9 mouse cellular contexts compared by ENCODE assay signal in genomic region chr5:147563511-147564139, GRCm38 (mm10).
DNase-seq lines count a peak whose midpoint lies in the region; ATAC-seq and TF ChIP-seq lines count a peak whose summit lies in the region.
"Had no signal": no experiment of that assay in that cellular context is flagged by ENCODE, and none has a peak within 500 bp of the region (broad histone marks: within the 10 kb centered on the region; RNA-seq: fewer than 3 reads in every experiment).

No protein-coding gene starts in this region.

- peak; percentile 55; the same call in 1 of the 2 replicates for ATAC-seq in midbrain, embryonic 11.5 days (ENCODE audit: low FRiP score)
- no peak for ATAC-seq in megakaryocyte, adult 5-6 weeks (ENCODE audit: poor library complexity, severe bottlenecking)

- no peak for TF ChIP-seq POLR2A in CH12.LX (IDR thresholded peaks at IDR 0.05; ENCODE audit: low read depth, low read length)

- H3K4me2 ChIP-seq in CH12.LX (ENCODE audit: insufficient read depth, low read depth, poor library complexity, severe bottlenecking), result peak overlapping the region; percentile 58
- no peak overlapping the region for H3K4me2 ChIP-seq in midbrain, embryonic 11.5 days

- intact Hi-C loops in left cerebral cortex, postnatal 4 days (cut with DNase I), result no loop called here

- H3K27me3 ChIP-seq in CH12.LX (replicated peaks), result no peaks in the 10 kb centered on the region
- no peaks in the 10 kb centered on the region for H3K27me3 ChIP-seq in midbrain, embryonic 11.5 days (ENCODE audit: control insufficient read depth, insufficient read depth, low read length)

- H3K4me1 ChIP-seq in CH12.LX (ENCODE audit: control insufficient read depth in 1 of 2, insufficient read depth in 2 of 2), result peaks cover 0 to 21% of the 10 kb centered on the region in 2 experiments; a peak in 3 of 4 replicates
- peaks cover 4% of the 10 kb centered on the region; the same call in 1 of the 2 replicates for H3K4me1 ChIP-seq in midbrain, embryonic 11.5 days (ENCODE audit: control insufficient read depth, insufficient read depth, low read length)

- H3K9me3 ChIP-seq in CH12.LX (replicated peaks; ENCODE audit: low read length), result no peaks in the 10 kb centered on the region
- no peaks in the 10 kb centered on the region for H3K9me3 ChIP-seq in midbrain, embryonic 11.5 days (ENCODE audit: control insufficient read depth, low read length)

- DNase-seq in A20 (ENCODE audit: low read depth, low spot score), result peak; percentile 68
- DNase-seq in CH12.LX (ENCODE audit: extremely low read depth), result peak; percentile 37
- peak; percentile 67 for DNase-seq in induced T-regulatory cell, adult 2 months (ENCODE audit: low read depth)
- DNase-seq in midbrain, embryonic 11.5 days (ENCODE audit: low spot score, missing footprints), result peak; percentile 75
- DNase-seq in left cerebral cortex, postnatal 4 days, result no peak
- no peak for DNase-seq in T-cell, adult 2 months (ENCODE audit: low spot score)
- no peak for DNase-seq in cerebellum, adult 8-10 months
- DNase-seq: heart, adult 18-20 months had no signal

- in situ Hi-C loops in CH12.LX (cut with MboI; ENCODE audit: low pct_ligation_motif_present, low pct_unique_long_range_greater_than_20kb, low sequenced_read_pairs), result no loop called here

- no peaks in the 10 kb centered on the region for H3K36me3 ChIP-seq in CH12.LX (replicated peaks in 1 of 2; ENCODE audit: control insufficient read depth in 1 of 2, insufficient read depth in 1 of 2, low read length in 1 of 2)
- H3K36me3 ChIP-seq in midbrain, embryonic 11.5 days (ENCODE audit: control insufficient read depth, insufficient read depth, low read length), result no peaks in the 10 kb centered on the region

- peak overlapping the region in 2 of 3 experiments; percentile 8 to 31 for H3K4me3 ChIP-seq in CH12.LX (replicated peaks in 1 of 3; ENCODE audit: low read depth in 2 of 3, low read length in 2 of 3, poor library complexity in 1 of 3)
- no peak overlapping the region for H3K4me3 ChIP-seq in midbrain, embryonic 11.5 days (ENCODE audit: low read depth, low read length)

- H3K9ac ChIP-seq in CH12.LX (ENCODE audit: insufficient read depth, low read depth), result no peak overlapping the region
- H3K9ac ChIP-seq in midbrain, embryonic 11.5 days (ENCODE audit: low read length), result no peak overlapping the region

- no peaks in the 10 kb centered on the region for H3K79me2 ChIP-seq in CH12.LX (replicated peaks; ENCODE audit: control insufficient read depth, extremely low read depth, insufficient read depth, poor library complexity, severe bottlenecking)

- WGBS in midbrain, embryonic 11.5 days, result 44% methylated on average over 18 of the region's 18 CpGs

- no peak for TF ChIP-seq CTCF in CH12.LX (conservative IDR thresholded peaks at IDR 0.05 in 1 of 2, IDR thresholded peaks at IDR 0.05 in 1 of 2; ENCODE audit: low read depth in 2 of 2, low read length in 2 of 2)

- H3K27ac ChIP-seq in CH12.LX (ENCODE audit: insufficient read depth, low read depth), result no peak overlapping the region
- no peak overlapping the region for H3K27ac ChIP-seq in midbrain, embryonic 11.5 days (ENCODE audit: low read depth, low read length)

- no peak for TF ChIP-seq RAD21 in CH12.LX (IDR thresholded peaks at IDR 0.05; ENCODE audit: low read depth, low read length)

- TF ChIP-seq EP300 in CH12.LX (IDR thresholded peaks at IDR 0.05; ENCODE audit: low read length), result no peak

- dilution Hi-C loops in CH12.LX (cut with MboI; ENCODE audit: extremely low pct_ligation_motif_present, extremely low pct_unique_long_range_greater_than_20kb, low sequenced_read_pairs), result no loop called here

TF ChIP-seq in CH12.LX, 34 proteins besides CTCF, POLR2A, EP300 and RAD21:
- TF ChIP-seq TCF12 (IDR thresholded peaks at IDR 0.05; ENCODE audit: low read depth, low read length), result no peak

Comparison
In these comparisons a context has a peak if more than half of its experiments do, and no peak if none do; other contexts are left out.
1. DNase-seq: peak in A20 (single experiment), CH12.LX (single experiment), induced T-regulatory cell, adult 2 months (single experiment) and midbrain, embryonic 11.5 days (single experiment); none in left cerebral cortex, postnatal 4 days (single experiment), T-cell, adult 2 months (single experiment) and cerebellum, adult 8-10 months (single experiment).